Mouse (Mus musculus) erythroid progenitor cell, adult 5-6 weeks (primary cell): ENCODE results near the gene Mical2. TPM values are rescaled to one million over a fixed set of nuclear protein-coding genes. Genes with fewer than 3 reads are reported as not detected.

Experiments
- total RNA-seq, 2 experiments: library from RNA; stranded (forward) in 1 of 2; stranded (reverse) in 1 of 2; fragments of 150-400 nt in 1 of 2; fragments of 186-747, 209-891 nt in 1 of 2; gene quantifications; 2 replicates each; pipeline versions ENCODE4 v1.2.3 to v1.2.4; 2015 to 2017; ENCODE audit warnings: low replicate concordance in 2 of 2

Mical2 gene
- total RNA-seq, 2 experiments from 2014 or later = not detected

Other genes with a start within 250 kb of the Mical2 start
- 24.7 and 26.3 TPM in 2 replicates for gene Usp47, start 202.4 kb upstream of the Mical2 start, total RNA-seq (2015; ENCODE audit: low replicate concordance)
- 62.9 and 64.2 TPM in 2 replicates for gene Usp47, start 202.4 kb upstream of the Mical2 start, total RNA-seq (2017; ENCODE audit: low replicate concordance)
- not detected in 2 replicates for gene Dkk3, start 66.8 kb upstream of the Mical2 start, total RNA-seq (2015; ENCODE audit: low replicate concordance)
- gene Dkk3, start 66.8 kb upstream of the Mical2 start, total RNA-seq (2017; ENCODE audit: low replicate concordance) = not detected in 2 replicates
- 0.84 TPM in 1 of 2 replicates, not detected in the other for gene Parva, start 201.6 kb downstream of the Mical2 start, total RNA-seq (2015; ENCODE audit: low replicate concordance)
- not detected in 2 replicates for gene Parva, start 201.6 kb downstream of the Mical2 start, total RNA-seq (2017; ENCODE audit: low replicate concordance)